In genomic region chr12:36157304-36157637, GRCm38 (mm10) we compare ENCODE assay signal across 8 mouse cellular contexts. TPM values are rescaled to one million over a fixed set of nuclear protein-coding genes. Genes with fewer than 3 reads are reported as not detected.
A peak's percentile ranks its signal among the peaks of the same experiment; 100 is the strongest.
DNase-seq lines count a peak whose midpoint lies in the region; ATAC-seq and TF ChIP-seq lines count a peak whose summit lies in the region.

No protein-coding gene starts in this region.

- DNase-seq in frontal cortex, postnatal 36 days (ENCODE audit: low spot score in 2 of 2), result no peak
- no peak for DNase-seq in forebrain, embryonic 11.5 days (ENCODE audit: low spot score)
- DNase-seq in liver, embryonic 11.5 days (ENCODE audit: low spot score), result no peak
- DNase-seq in cerebellum, postnatal 4 days (ENCODE audit: low spot score in 2 of 2), result no peak
- no peak for DNase-seq in frontal cortex, postnatal 14 days (ENCODE audit: low spot score in 2 of 2)

- peak overlapping the region; percentile 90 for H3K9ac ChIP-seq in forebrain, embryonic 11.5 days (ENCODE audit: low read length)
- peak overlapping the region; percentile 78 for H3K9ac ChIP-seq in liver, embryonic 11.5 days (ENCODE audit: low read depth, low read length)

- WGBS in forebrain, embryonic 11.5 days, result under 1% methylated on average over 14 of the region's 14 CpGs
- under 1% methylated on average over 14 of the region's 14 CpGs for WGBS in liver, embryonic 11.5 days
- under 1% methylated on average over 14 of the region's 14 CpGs for WGBS in olfactory bulb, adult 2 months

- peak; percentile 25 for ATAC-seq in frontal cortex, adult (ENCODE audit: low TSS enrichment)
- peak; percentile 21 for ATAC-seq in CD4-positive, CD25-positive, alpha-beta regulatory T cell, adult 4 months
- ATAC-seq in forebrain, embryonic 11.5 days (replicated peaks; ENCODE audit: low FRiP score), result peak; percentile 21
- peak; percentile 37 for ATAC-seq in liver, embryonic 11.5 days (replicated peaks; ENCODE audit: low FRiP score)

- TF ChIP-seq CTCF in olfactory bulb, adult 2 months (IDR thresholded peaks at IDR 0.05; ENCODE audit: insufficient read depth, low read depth, low read length), result no peak

- H3K4me2 ChIP-seq in forebrain, embryonic 11.5 days (ENCODE audit: low read depth, low read length, severe bottlenecking), result peak overlapping the region; percentile 76
- peak overlapping the region; percentile 81 for H3K4me2 ChIP-seq in liver, embryonic 11.5 days

- peak overlapping the region; percentile 87 for H3K4me3 ChIP-seq in forebrain, embryonic 11.5 days (ENCODE audit: low read depth, low read length)
- peak overlapping the region; percentile 61 for H3K4me3 ChIP-seq in liver, embryonic 11.5 days (ENCODE audit: low read depth, low read length)
- peak overlapping the region; percentile 91 for H3K4me3 ChIP-seq in olfactory bulb, adult 2 months (ENCODE audit: insufficient read depth, low read depth, low read length)

- no peaks in the 10 kb centered on the region for H3K9me3 ChIP-seq in forebrain, embryonic 11.5 days (ENCODE audit: control insufficient read depth, low read length)
- H3K9me3 ChIP-seq in liver, embryonic 11.5 days (ENCODE audit: control insufficient read depth, low read length), result no peaks in the 10 kb centered on the region

- no peaks in the 10 kb centered on the region for H3K36me3 ChIP-seq in forebrain, embryonic 11.5 days (ENCODE audit: control insufficient read depth, insufficient read depth, low read length)
- H3K36me3 ChIP-seq in liver, embryonic 11.5 days (ENCODE audit: control insufficient read depth, insufficient read depth, low read length), result no peaks in the 10 kb centered on the region

- H3K4me1 ChIP-seq in forebrain, embryonic 11.5 days (replicated peaks; ENCODE audit: control insufficient read depth, insufficient read depth, low read length), result no peaks in the 10 kb centered on the region
- peaks cover 11% of the 10 kb centered on the region for H3K4me1 ChIP-seq in liver, embryonic 11.5 days (replicated peaks; ENCODE audit: control insufficient read depth, insufficient read depth, low read length)
- peaks cover 4% of the 10 kb centered on the region; the same call in 1 of the 2 replicates for H3K4me1 ChIP-seq in olfactory bulb, adult 2 months (ENCODE audit: control insufficient read depth, insufficient read depth, low read length)

- 0 out of 2 replicates have a peak overlapping the region, but pooled peaks have one; percentile 9 for H3K27ac ChIP-seq in forebrain, embryonic 11.5 days (ENCODE audit: low read depth, low read length)
- peak overlapping the region; percentile 70 for H3K27ac ChIP-seq in liver, embryonic 11.5 days (ENCODE audit: low read depth, low read length)
- peak overlapping the region; percentile 35 for H3K27ac ChIP-seq in olfactory bulb, adult 2 months (ENCODE audit: insufficient read depth, low read depth, low read length)

- H3K27me3 ChIP-seq in forebrain, embryonic 11.5 days (ENCODE audit: control insufficient read depth, insufficient read depth, low read length), result no peaks in the 10 kb centered on the region
- H3K27me3 ChIP-seq in liver, embryonic 11.5 days (replicated peaks; ENCODE audit: control insufficient read depth, insufficient read depth, low read length), result no peaks in the 10 kb centered on the region

- TF ChIP-seq POLR2A in olfactory bulb, adult 2 months (IDR thresholded peaks at IDR 0.05; ENCODE audit: insufficient read depth, low read depth, low read length), result no peak

RNA-seq across cellular contexts. Expression of gene Ankmy2, which starts 0.4 kb away (rescaled TPM):
- polyA plus RNA-seq in CD4-positive, CD25-positive, alpha-beta regulatory T cell, adult 4 months (2017; shearing (Covaris generic)), result 10 to 100 TPM; 47.9 to 53.4 TPM
- 26.3 and 30.6 TPM in 2 replicates for polyA plus RNA-seq in forebrain, embryonic 11.5 days (2014; fragmentation: Nextera tagmentation; extraction: Ambion mirVana)
- polyA plus RNA-seq in liver, embryonic 11.5 days (2014; fragmentation: Nextera tagmentation; extraction: Ambion mirVana), result 24.2 TPM in 2 replicates
- polyA plus RNA-seq in olfactory bulb, adult 2 months (2012; ENCODE audit: insufficient read depth, insufficient read length, low replicate concordance, missing spikeins), result not detected in 2 replicates

RNA-seq across cellular contexts. Expression of gene Bzw2, which starts 0.6 kb away (rescaled TPM):
- polyA plus RNA-seq in CD4-positive, CD25-positive, alpha-beta regulatory T cell, adult 4 months (2017; shearing (Covaris generic)), result 100 to 1,000 TPM; 167 to 181 TPM
- polyA plus RNA-seq in forebrain, embryonic 11.5 days (2014; fragmentation: Nextera tagmentation; extraction: Ambion mirVana), result 271 and 279 TPM in 2 replicates
- polyA plus RNA-seq in liver, embryonic 11.5 days (2014; fragmentation: Nextera tagmentation; extraction: Ambion mirVana), result 181 and 200 TPM in 2 replicates
- not detected in 2 replicates for polyA plus RNA-seq in olfactory bulb, adult 2 months (2012; ENCODE audit: insufficient read depth, insufficient read length, low replicate concordance, missing spikeins)

Comparison
In these comparisons a context has a peak if more than half of its experiments do, and no peak if none do; other contexts are left out.
1. H3K27ac ChIP-seq: peak in every context shown above with its lines; median percentile 70 in liver, embryonic 11.5 days; 35 in olfactory bulb, adult 2 months; 9 in forebrain, embryonic 11.5 days.
2. RNA of gene Bzw2, which starts 0.6 kb away (polyA plus RNA-seq): 271 to 279 TPM in forebrain, embryonic 11.5 days, 181 to 200 TPM in liver, embryonic 11.5 days and 167 to 181 TPM in CD4-positive, CD25-positive, alpha-beta regulatory T cell, adult 4 months; not detected in olfactory bulb, adult 2 months; every median in the first group is over 100 times any median in the second.
3. Peak in every context shown above with its lines, with median percentiles within 50 percentile points of each other: ATAC-seq and H3K4me3 ChIP-seq.